Mouse (Mus musculus): ENCODE measurements at regions not wholly inside any gene's neighbourhood (a gene's known extent, or its start where the extent isn't known, plus 50 kb on each side); places are given as distances from the start of the nearest gene placed in this dataset.

DNA sequence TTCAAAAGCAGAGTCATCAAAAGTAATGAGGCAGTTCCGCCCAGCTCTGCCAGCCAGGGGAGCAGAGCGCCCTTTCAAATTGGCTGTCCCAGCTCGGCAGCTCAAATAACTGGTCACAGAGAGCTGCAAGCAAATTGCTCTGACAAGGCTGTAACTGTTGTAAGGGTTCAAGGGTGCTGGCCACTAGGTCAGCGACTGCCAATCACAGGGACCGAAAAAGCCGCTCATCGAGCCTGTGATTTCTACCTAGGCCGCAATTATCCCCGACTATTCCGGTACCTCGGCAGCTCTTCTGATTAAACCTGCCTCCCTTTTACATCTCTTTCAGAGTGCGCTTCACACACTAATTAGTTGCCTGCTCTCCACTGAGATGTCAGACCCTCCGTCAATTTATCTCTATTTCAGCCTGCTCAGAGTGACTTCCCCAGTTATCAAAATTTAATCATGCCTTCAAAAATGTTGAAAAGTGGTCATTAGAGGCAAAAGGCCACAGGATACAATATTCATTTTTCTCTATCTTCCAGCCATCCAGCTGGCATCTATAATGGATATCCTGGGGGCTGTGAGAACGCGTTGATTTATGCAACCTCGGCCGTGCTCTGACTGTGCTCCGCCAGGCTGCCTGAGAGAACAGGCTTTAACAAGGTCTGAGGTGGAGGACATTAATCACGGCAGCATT lies 606.7 kb downstream of the Psat1 start:
- no peak overlapping the region for H3K4me3 ChIP-seq
- no peak overlapping the region for H3ac ChIP-seq (ENCODE audit: control insufficient read depth, insufficient read length)
- H3K79me2 ChIP-seq (ENCODE audit: control insufficient read depth, insufficient read depth), result no peaks in the 10 kb centered on the region
- no peak overlapping the region for H3K4me2 ChIP-seq (ENCODE audit: low read depth)
- H3K36me3 ChIP-seq (ENCODE audit: control insufficient read depth, insufficient read depth), result no peaks in the 10 kb centered on the region
- no peaks in the 10 kb centered on the region for H3K27me3 ChIP-seq (ENCODE audit: control insufficient read depth, insufficient read depth, insufficient read length)
- TF ChIP-seq TCF12 (IDR thresholded peaks at IDR 0.05; ENCODE audit: insufficient read depth, poor library complexity, severe bottlenecking) (no peak), REST (IDR thresholded peaks at IDR 0.05; ENCODE audit: insufficient read depth, insufficient read length) (no peak), POLR2A (IDR thresholded peaks at IDR 0.05; ENCODE audit: insufficient read length, low read depth) (no peak), MYOD1 (IDR thresholded peaks at IDR 0.05; ENCODE audit: control insufficient read depth in 1 of 3, insufficient read length in 2 of 3, low read depth in 2 of 3) (no peak), CEBPB (IDR thresholded peaks at IDR 0.05; ENCODE audit: insufficient read depth, poor library complexity, severe bottlenecking) (no peak), E2F4 (IDR thresholded peaks at IDR 0.05; ENCODE audit: insufficient read depth) (no peak), TCF3 (IDR thresholded peaks at IDR 0.05; ENCODE audit: insufficient read length, low read depth) (no peak), USF1 (IDR thresholded peaks at IDR 0.05; ENCODE audit: low read depth) (no peak), SRF (IDR thresholded peaks at IDR 0.05; ENCODE audit: control insufficient read depth, insufficient read length, low read depth) (no peak), MYOG (IDR thresholded peaks at IDR 0.05; ENCODE audit: control insufficient read depth in 1 of 3, insufficient read depth in 1 of 3, insufficient read length in 2 of 3, low read depth in 2 of 3) (no peak)

DNA sequence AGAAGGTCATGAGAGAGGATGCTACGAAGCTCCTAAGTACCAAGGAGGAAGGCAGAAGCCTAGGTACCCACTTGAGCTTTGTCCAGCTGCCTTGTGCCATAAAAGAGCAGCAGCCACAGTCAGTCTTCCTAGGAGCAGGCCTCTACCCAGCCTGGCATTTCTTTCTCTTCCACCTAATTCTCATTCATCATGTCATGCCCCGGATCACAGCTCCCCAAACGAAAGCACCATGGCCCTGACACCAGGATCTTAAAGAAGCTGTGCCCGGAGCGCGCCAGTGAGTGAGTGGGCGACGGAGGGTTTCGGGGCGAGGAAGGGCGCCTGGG lies 607.2 kb downstream of the Psat1 start:
- Histone ChIP-seq H3K79me2 (ENCODE audit: control insufficient read depth, insufficient read depth) (no peaks in the 10 kb centered on the region), H3K36me3 (ENCODE audit: control insufficient read depth, insufficient read depth) (no peaks in the 10 kb centered on the region), H3K27me3 (ENCODE audit: control insufficient read depth, insufficient read depth, insufficient read length) (no peaks in the 10 kb centered on the region), H3ac (ENCODE audit: control insufficient read depth, insufficient read length) (no peak overlapping the region), H3K4me2 (ENCODE audit: low read depth) (no peak overlapping the region), H3K4me3 (no peak overlapping the region)
- TF ChIP-seq SRF (IDR thresholded peaks at IDR 0.05; ENCODE audit: control insufficient read depth, insufficient read length, low read depth) (no peak), MAX (IDR thresholded peaks at IDR 0.05; ENCODE audit: low read depth) (no peak), POLR2AphosphoS2 (IDR thresholded peaks at IDR 0.05; ENCODE audit: insufficient read length, low read depth) (no peak), CEBPB (IDR thresholded peaks at IDR 0.05; ENCODE audit: insufficient read depth, poor library complexity, severe bottlenecking) (no peak)

DNA sequence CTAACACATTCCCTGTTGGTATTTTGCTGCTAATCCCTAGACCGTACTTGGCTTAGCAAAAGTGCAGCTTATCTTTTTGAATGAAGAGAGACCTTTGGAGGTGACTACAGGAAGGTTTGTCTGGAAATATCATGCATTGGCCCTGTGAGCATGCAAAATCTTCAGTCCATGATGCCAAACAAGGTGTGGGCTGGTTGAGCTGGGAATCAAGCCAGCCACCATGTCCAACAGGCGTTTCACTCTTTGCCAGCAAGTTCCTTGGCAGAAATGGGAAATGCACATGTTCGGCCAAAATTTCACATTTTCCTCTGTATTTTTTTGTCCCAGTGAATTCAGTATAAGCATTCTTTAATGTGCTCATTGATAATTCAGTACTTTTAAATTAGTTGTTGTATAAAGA lies 617.0 kb downstream of the Psat1 start:
- Histone ChIP-seq H3ac (ENCODE audit: control insufficient read depth, insufficient read length) (no peak overlapping the region), H3K4me2 (ENCODE audit: low read depth) (no peak overlapping the region), H3K36me3 (ENCODE audit: control insufficient read depth, insufficient read depth) (no peaks in the 10 kb centered on the region), H3K79me2 (ENCODE audit: control insufficient read depth, insufficient read depth) (no peaks in the 10 kb centered on the region), H3K27me3 (ENCODE audit: control insufficient read depth, insufficient read depth, insufficient read length) (no peaks in the 10 kb centered on the region), H3K4me3 (no peak overlapping the region)
- TF ChIP-seq MYOG (IDR thresholded peaks at IDR 0.05; ENCODE audit: control insufficient read depth in 1 of 3, insufficient read depth in 1 of 3, insufficient read length in 2 of 3, low read depth in 2 of 3), result no peak
- TF ChIP-seq TCF3 (IDR thresholded peaks at IDR 0.05; ENCODE audit: insufficient read length, low read depth), result no peak
- TF ChIP-seq SRF (IDR thresholded peaks at IDR 0.05; ENCODE audit: control insufficient read depth, insufficient read length, low read depth), result no peak
- TF ChIP-seq TCF12 (IDR thresholded peaks at IDR 0.05; ENCODE audit: insufficient read depth, poor library complexity, severe bottlenecking), result no peak
- no peak for TF ChIP-seq MAX (IDR thresholded peaks at IDR 0.05; ENCODE audit: low read depth)
- no peak for TF ChIP-seq USF1 (IDR thresholded peaks at IDR 0.05; ENCODE audit: low read depth)
- no peak for TF ChIP-seq POLR2A (IDR thresholded peaks at IDR 0.05; ENCODE audit: insufficient read length, low read depth)
- no peak for TF ChIP-seq MYOD1 (IDR thresholded peaks at IDR 0.05; ENCODE audit: control insufficient read depth in 1 of 3, insufficient read length in 2 of 3, low read depth in 2 of 3)
- TF ChIP-seq POLR2AphosphoS2 (IDR thresholded peaks at IDR 0.05; ENCODE audit: insufficient read length, low read depth), result no peak
- no peak for TF ChIP-seq E2F4 (IDR thresholded peaks at IDR 0.05; ENCODE audit: insufficient read depth)
- no peak for TF ChIP-seq REST (IDR thresholded peaks at IDR 0.05; ENCODE audit: insufficient read depth, insufficient read length)
- no peak for TF ChIP-seq CEBPB (IDR thresholded peaks at IDR 0.05; ENCODE audit: insufficient read depth, poor library complexity, severe bottlenecking)

DNA sequence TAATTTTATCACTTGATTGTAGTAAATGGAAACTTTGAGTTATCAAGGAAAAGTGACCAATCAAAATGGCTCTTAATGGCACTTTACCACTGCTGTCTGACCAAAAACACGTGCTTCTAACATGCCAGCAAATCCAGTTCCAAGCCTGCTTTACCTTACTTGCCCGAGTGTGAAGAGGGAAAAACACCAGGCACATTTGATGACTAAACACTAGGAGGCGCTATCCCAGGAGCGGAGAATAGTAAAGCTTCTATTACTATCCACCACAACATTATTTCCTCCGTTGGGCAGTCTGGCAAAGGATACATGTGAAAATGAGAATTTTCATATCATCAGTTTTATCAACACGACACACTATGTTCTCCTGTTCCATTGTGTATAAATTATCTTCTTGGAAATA lies 647.7 kb downstream of the Psat1 start:
- Histone ChIP-seq H3K79me2 (ENCODE audit: control insufficient read depth, insufficient read depth) (no peaks in the 10 kb centered on the region), H3K4me3 (no peak overlapping the region), H3K27me3 (ENCODE audit: control insufficient read depth, insufficient read depth, insufficient read length) (peaks cover 7% of the 10 kb centered on the region), H3K36me3 (ENCODE audit: control insufficient read depth, insufficient read depth) (no peaks in the 10 kb centered on the region), H3K4me2 (ENCODE audit: low read depth) (no peak overlapping the region), H3ac (ENCODE audit: control insufficient read depth, insufficient read length) (no peak overlapping the region)
- TF ChIP-seq E2F4 (IDR thresholded peaks at IDR 0.05; ENCODE audit: insufficient read depth) (no peak), CEBPB (IDR thresholded peaks at IDR 0.05; ENCODE audit: insufficient read depth, poor library complexity, severe bottlenecking) (no peak), SRF (IDR thresholded peaks at IDR 0.05; ENCODE audit: control insufficient read depth, insufficient read length, low read depth) (no peak), POLR2AphosphoS2 (IDR thresholded peaks at IDR 0.05; ENCODE audit: insufficient read length, low read depth) (no peak), TCF3 (IDR thresholded peaks at IDR 0.05; ENCODE audit: insufficient read length, low read depth) (no peak)

DNA sequence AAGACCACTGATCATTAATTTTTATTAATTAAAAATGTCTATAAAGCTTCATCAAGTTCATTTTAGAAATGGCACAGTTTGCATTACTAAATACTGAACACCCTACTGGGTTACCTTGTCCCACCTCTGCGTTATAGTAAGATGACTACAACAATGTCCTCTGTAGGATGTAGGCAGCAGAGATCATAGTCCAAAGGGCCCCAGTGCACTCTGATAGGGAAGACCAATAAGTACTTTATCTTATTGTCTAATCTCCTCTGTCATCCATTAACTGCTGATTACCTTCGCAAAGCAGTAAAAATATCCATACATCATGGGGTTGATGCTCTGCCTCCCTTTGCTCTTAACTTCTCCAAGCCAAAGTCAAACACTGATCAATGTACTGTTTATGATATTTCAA lies 662.1 kb downstream of the Psat1 start:
- no peak overlapping the region for H3K4me2 ChIP-seq (ENCODE audit: low read depth)
- no peak overlapping the region for H3K4me3 ChIP-seq
- H3K27me3 ChIP-seq (ENCODE audit: control insufficient read depth, insufficient read depth, insufficient read length), result no peaks in the 10 kb centered on the region
- H3ac ChIP-seq (ENCODE audit: control insufficient read depth, insufficient read length), result no peak overlapping the region
- TF ChIP-seq CEBPB (IDR thresholded peaks at IDR 0.05; ENCODE audit: insufficient read depth, poor library complexity, severe bottlenecking) (no peak), MYOD1 (IDR thresholded peaks at IDR 0.05; ENCODE audit: control insufficient read depth in 1 of 3, insufficient read length in 2 of 3, low read depth in 2 of 3) (no peak), TCF3 (IDR thresholded peaks at IDR 0.05; ENCODE audit: insufficient read length, low read depth) (no peak), TCF12 (IDR thresholded peaks at IDR 0.05; ENCODE audit: insufficient read depth, poor library complexity, severe bottlenecking) (no peak)
- no peaks in the 10 kb centered on the region for H3K36me3 ChIP-seq (ENCODE audit: control insufficient read depth, insufficient read depth)
- H3K79me2 ChIP-seq (ENCODE audit: control insufficient read depth, insufficient read depth), result no peaks in the 10 kb centered on the region
